Mouse (Mus musculus) telencephalon, adult 2 months (tissue): ENCODE results near the gene Gpc5.
A peak's percentile ranks its signal among the peaks of the same experiment; 100 is the strongest.

Experiments used
- DNase-seq: peaks from one replicate; pipeline ENCODE4 v3.0.0-alpha.2; 2011; ENCODE audit warnings: low read depth, low spot score

Gene Gpc5

GRCm38 (mm10) chr14:115831854-115832625 is 740.0 kb downstream of the Gpc5 start:
- no peak for DNase-seq

GRCm38 (mm10) chr14:115843783-115844182 is 751.8 kb downstream of the Gpc5 start:
- peak; percentile 41 for DNase-seq

GRCm38 (mm10) chr14:115844773-115845427 is 752.9 kb downstream of the Gpc5 start:
- no peak for DNase-seq

GRCm38 (mm10) chr14:115869127-115869526 is 777.1 kb downstream of the Gpc5 start:
- no peak for DNase-seq

- DNase-seq, result no peak
Observed at GRCm38 (mm10) chr14:115976062-115976461, 884.0 kb downstream of the Gpc5 start.

- no peak for DNase-seq
Observed at GRCm38 (mm10) chr14:115979233-115979632, 887.2 kb downstream of the Gpc5 start.

- DNase-seq, result no peak
Observed at GRCm38 (mm10) chr14:115990764-115991163, 898.7 kb downstream of the Gpc5 start.

GRCm38 (mm10) chr14:115993520-115994106 is 901.6 kb downstream of the Gpc5 start:
- no peak for DNase-seq

- DNase-seq, result no peak
Observed at GRCm38 (mm10) chr14:115998931-115999330, 906.9 kb downstream of the Gpc5 start.

- no peak for DNase-seq
Observed at GRCm38 (mm10) chr14:116087010-116087409, 995.0 kb downstream of the Gpc5 start.

GRCm38 (mm10) chr14:116127943-116128342 is 1035.9 kb downstream of the Gpc5 start:
- no peak for DNase-seq

GRCm38 (mm10) chr14:116137330-116137729 is 1045.3 kb downstream of the Gpc5 start:
- DNase-seq, result no peak

- DNase-seq, result peak; percentile 19
Observed at GRCm38 (mm10) chr14:116137772-116138171, 1045.8 kb downstream of the Gpc5 start.

GRCm38 (mm10) chr14:116162586-116162985 is 1070.6 kb downstream of the Gpc5 start:
- no peak for DNase-seq

- DNase-seq, result no peak
Observed at GRCm38 (mm10) chr14:116167401-116167800, 1075.4 kb downstream of the Gpc5 start.

- no peak for DNase-seq
Observed at GRCm38 (mm10) chr14:116169129-116169528, 1077.1 kb downstream of the Gpc5 start.

GRCm38 (mm10) chr14:116186981-116187380 is 1095.0 kb downstream of the Gpc5 start:
- no peak for DNase-seq

- DNase-seq, result no peak
Observed at GRCm38 (mm10) chr14:116206977-116207376, 1115.0 kb downstream of the Gpc5 start.

- DNase-seq, result no peak
Observed at GRCm38 (mm10) chr14:116208581-116208980, 1116.6 kb downstream of the Gpc5 start.

GRCm38 (mm10) chr14:116209045-116209444 is 1117.0 kb downstream of the Gpc5 start:
- DNase-seq, result peak; percentile 23

- DNase-seq, result no peak
Observed at GRCm38 (mm10) chr14:116210304-116210703, 1118.3 kb downstream of the Gpc5 start.

- DNase-seq, result no peak
Observed at GRCm38 (mm10) chr14:116212029-116212428, 1120.0 kb downstream of the Gpc5 start.

- no peak for DNase-seq
Observed at GRCm38 (mm10) chr14:116258126-116258525, 1166.1 kb downstream of the Gpc5 start.
